Mouse (Mus musculus): ENCODE data around the gene Eef1akmt3. TPM values are rescaled to one million over a fixed set of nuclear protein-coding genes. Genes with fewer than 3 reads are reported as not detected.
"Not testable (repeated sequence)": the region's sequence is repeated elsewhere in the genome, so short reads cannot be mapped to it uniquely, and the experiment has no call there.

Gene Eef1akmt3
- polyA plus RNA-seq, 1 experiment from 2014 or later, result 0.14 TPM

GRCm38 (mm10) chr10:127070190-127071121 is 29.1 kb upstream of the Eef1akmt3 start, which contains the start of gene Tspan31:
Gene Tspan31 (minus strand): TSS chr10:127070264.
- Histone ChIP-seq H3K27me3 (replicated peaks) (peaks cover 8% of the 10 kb centered on the region), H3K4me3 (peak within 1 kb of the TSS; percentile 86), H3K4me1 (replicated peaks) (peaks cover 23% of the 10 kb centered on the region), H3K4me2 (peak within 1 kb of the TSS; percentile 87), H3K9me3 (replicated peaks) (no peaks in the 10 kb centered on the region), H3K36me3 (peaks cover 34% of the 10 kb centered on the region), H3K9ac (peak within 1 kb of the TSS; percentile 90), H3K27ac (ENCODE audit: poor library complexity, severe bottlenecking) (peak within 1 kb of the TSS; percentile 91)
- ATAC-seq (ENCODE audit: insufficient number of reproducible peaks, low FRiP score), result peak; percentile 88
- 2% methylated on average over 36 of the region's 36 CpGs for WGBS

GRCm38 (mm10) chr10:127069281-127070189 is 28.2 kb upstream of the Eef1akmt3 start:
- H3K4me1 ChIP-seq (replicated peaks), result peaks cover 33% of the 10 kb centered on the region
- 6% methylated on average over 30 of the region's 30 CpGs for WGBS
- ATAC-seq (ENCODE audit: insufficient number of reproducible peaks, low FRiP score), result peak; percentile 24; the same call in 1 of the 2 replicates

GRCm38 (mm10) chr10:127068360-127069038 is 27.2 kb upstream of the Eef1akmt3 start:
- Histone ChIP-seq H3K27me3 (replicated peaks) (no peaks in the 10 kb centered on the region), H3K4me3 (peak overlapping the region; percentile 86), H3K36me3 (peaks cover 43% of the 10 kb centered on the region), H3K9ac (peak overlapping the region; percentile 90), H3K27ac (ENCODE audit: poor library complexity, severe bottlenecking) (no peak overlapping the region), H3K4me2 (peak overlapping the region; percentile 75), H3K4me1 (replicated peaks) (peaks cover 33% of the 10 kb centered on the region), H3K9me3 (replicated peaks) (no peaks in the 10 kb centered on the region)
- WGBS, result 79% methylated on average over 9 of the region's 9 CpGs
- ATAC-seq (ENCODE audit: insufficient number of reproducible peaks, low FRiP score), result no peak

More at GRCm38 (mm10) chr10:127069281-127070189, 28.2 kb upstream of the Eef1akmt3 start:
- Histone ChIP-seq H3K36me3 (peaks cover 43% of the 10 kb centered on the region), H3K9ac (peak overlapping the region; percentile 90), H3K4me3 (peak overlapping the region; percentile 86), H3K27ac (ENCODE audit: poor library complexity, severe bottlenecking) (peak overlapping the region; percentile 91), H3K9me3 (replicated peaks) (no peaks in the 10 kb centered on the region), H3K27me3 (replicated peaks) (no peaks in the 10 kb centered on the region), H3K4me2 (peak overlapping the region; percentile 75)

- no peak overlapping the region for H3K4me2 ChIP-seq
- peaks cover 3% of the 10 kb centered on the region for H3K27me3 ChIP-seq (replicated peaks)
- ATAC-seq (ENCODE audit: insufficient number of reproducible peaks, low FRiP score), result no peak
- H3K4me1 ChIP-seq (replicated peaks), result peaks cover 33% of the 10 kb centered on the region
- no peak overlapping the region for H3K9ac ChIP-seq
- H3K9me3 ChIP-seq (replicated peaks), result no peaks in the 10 kb centered on the region
- H3K36me3 ChIP-seq, result peaks cover 43% of the 10 kb centered on the region
- no peak overlapping the region for H3K27ac ChIP-seq (ENCODE audit: poor library complexity, severe bottlenecking)
- H3K4me3 ChIP-seq, result no peak overlapping the region
- WGBS, result 88% methylated on average over 14 of the region's 14 CpGs
Observed at GRCm38 (mm10) chr10:127066519-127067018, 25.3 kb upstream of the Eef1akmt3 start.

GRCm38 (mm10) chr10:127065981-127066380 is 24.7 kb upstream of the Eef1akmt3 start:
- H3K9me3 ChIP-seq (replicated peaks), result no peaks in the 10 kb centered on the region
- H3K27me3 ChIP-seq (replicated peaks), result peaks cover 9% of the 10 kb centered on the region
- H3K27ac ChIP-seq (ENCODE audit: poor library complexity, severe bottlenecking), result no peak overlapping the region
- no peak overlapping the region for H3K9ac ChIP-seq
- H3K36me3 ChIP-seq, result peaks cover 43% of the 10 kb centered on the region
- ATAC-seq (ENCODE audit: insufficient number of reproducible peaks, low FRiP score), result no peak
- no peak overlapping the region for H3K4me3 ChIP-seq
- WGBS, result 57% methylated on average over 9 of the region's 9 CpGs
- H3K4me1 ChIP-seq (replicated peaks), result peaks cover 29% of the 10 kb centered on the region
- H3K4me2 ChIP-seq, result peak overlapping the region; percentile 28

GRCm38 (mm10) chr10:127063913-127064870 is 22.9 kb upstream of the Eef1akmt3 start:
- H3K36me3 ChIP-seq, result peaks cover 43% of the 10 kb centered on the region
- no peak for ATAC-seq (ENCODE audit: insufficient number of reproducible peaks, low FRiP score)
- peak overlapping the region; percentile 70 for H3K4me3 ChIP-seq
- peak overlapping the region; percentile 91 for H3K9ac ChIP-seq
- no peaks in the 10 kb centered on the region for H3K9me3 ChIP-seq (replicated peaks)
- H3K27me3 ChIP-seq (replicated peaks), result peaks cover 25% of the 10 kb centered on the region
- peak overlapping the region; percentile 78 for H3K4me2 ChIP-seq
- H3K27ac ChIP-seq (ENCODE audit: poor library complexity, severe bottlenecking), result peak overlapping the region; percentile 78
- 13% methylated on average over 37 of the region's 37 CpGs for WGBS
- H3K4me1 ChIP-seq (replicated peaks), result peaks cover 37% of the 10 kb centered on the region

- under 1% methylated on average over 45 of the region's 46 CpGs for WGBS
- peaks cover 35% of the 10 kb centered on the region for H3K4me1 ChIP-seq (replicated peaks)
- H3K4me3 ChIP-seq, result peak within 1 kb of the TSS; percentile 70
- peak within 1 kb of the TSS; percentile 78 for H3K4me2 ChIP-seq
- no peaks in the 10 kb centered on the region for H3K9me3 ChIP-seq (replicated peaks)
- H3K27ac ChIP-seq (ENCODE audit: poor library complexity, severe bottlenecking), result peak within 1 kb of the TSS; percentile 78
- H3K9ac ChIP-seq, result peak within 1 kb of the TSS; percentile 91
- peaks cover 38% of the 10 kb centered on the region for H3K36me3 ChIP-seq
- H3K27me3 ChIP-seq (replicated peaks), result peaks cover 33% of the 10 kb centered on the region
- ATAC-seq (ENCODE audit: insufficient number of reproducible peaks, low FRiP score), result peak; percentile 95
Observed at GRCm38 (mm10) chr10:127063239-127063872, 22.0 kb upstream of the Eef1akmt3 start, which contains the start of gene Cdk4. Gene Cdk4 (plus strand): TSS chr10:127063534.

- WGBS, result 65% methylated on average over 5 of the region's 5 CpGs
- Histone ChIP-seq H3K27me3 (replicated peaks) (peaks cover 37% of the 10 kb centered on the region), H3K9me3 (replicated peaks) (no peaks in the 10 kb centered on the region), H3K36me3 (peaks cover 30% of the 10 kb centered on the region), H3K27ac (ENCODE audit: poor library complexity, severe bottlenecking) (no peak overlapping the region), H3K4me2 (no peak overlapping the region), H3K9ac (no peak overlapping the region), H3K4me3 (no peak overlapping the region), H3K4me1 (replicated peaks) (peaks cover 33% of the 10 kb centered on the region)
- ATAC-seq (ENCODE audit: insufficient number of reproducible peaks, low FRiP score), result no peak
Observed at GRCm38 (mm10) chr10:127062503-127062902, 21.2 kb upstream of the Eef1akmt3 start.

- Histone ChIP-seq H3K27me3 (replicated peaks) (peaks cover 41% of the 10 kb centered on the region), H3K36me3 (peaks cover 28% of the 10 kb centered on the region), H3K4me1 (replicated peaks) (peaks cover 33% of the 10 kb centered on the region)
- not testable (repeated sequence) for H3K9ac ChIP-seq; H3K4me2 ChIP-seq; ATAC-seq (ENCODE audit: insufficient number of reproducible peaks, low FRiP score); H3K4me3 ChIP-seq; H3K27ac ChIP-seq (ENCODE audit: poor library complexity, severe bottlenecking); H3K9me3 ChIP-seq (replicated peaks)
- 72% methylated on average over 4 of the region's 4 CpGs for WGBS
Observed at GRCm38 (mm10) chr10:127062101-127062500, 20.8 kb upstream of the Eef1akmt3 start.
